Mouse (Mus musculus) ES-E14 (cell line): Measurements from ENCODE around the gene Hist4h4. TPM values are rescaled to one million over a fixed set of nuclear protein-coding genes. Genes with fewer than 3 reads are reported as not detected.

ENCODE experiments used
- DNase-seq: peaks from one replicate; pipeline ENCODE4 v3.0.0-alpha.2; 2013; ENCODE audit warnings: low read depth, low spot score
- H3K27ac ChIP-seq: 2 replicates; pipeline ENCODE4 v1.5.1; 2012; ENCODE audit warnings: low read depth, mild to moderate bottlenecking, low read length, moderate library complexity, mixed read lengths; ENCODE audit not compliant: poor library complexity, insufficient read depth, severe bottlenecking
- H3K36me3 ChIP-seq: 2 replicates; pipeline ENCODE4 v1.6.1; 2012; ENCODE audit warnings: mild to moderate bottlenecking, low read length, moderate library complexity, mixed read lengths; ENCODE audit not compliant: control insufficient read depth, poor library complexity, insufficient read depth, severe bottlenecking
- H3K4me1 ChIP-seq, 2 experiments: fragments of 150-350 bp in 1 of 2; sonication (generic) in 1 of 2; 2 replicates each; pipeline ENCODE4 v1.6.1; 2012; ENCODE audit warnings: low read length in 2 of 2, mild to moderate bottlenecking in 1 of 2, mixed read lengths in 1 of 2; ENCODE audit not compliant: control insufficient read depth in 2 of 2, insufficient read depth in 2 of 2, poor library complexity in 1 of 2
- H3K4me3 ChIP-seq, 2 experiments: fragments of 150-350 bp in 1 of 2; sonication (generic) in 1 of 2; 2 replicates each; pipeline ENCODE4 v1.5.1; 2012; ENCODE audit warnings: low read length in 2 of 2, low read depth in 1 of 2, mild to moderate bottlenecking in 1 of 2, mixed read lengths in 1 of 2; ENCODE audit not compliant: insufficient read depth in 1 of 2, poor library complexity in 1 of 2, severe bottlenecking in 1 of 2
- H3K9ac ChIP-seq: 2 replicates; pipeline ENCODE4 v1.6.1; 2012; ENCODE audit warnings: low read depth, mild to moderate bottlenecking, low read length, mixed read lengths; ENCODE audit not compliant: poor library complexity, insufficient read depth, severe bottlenecking
- H3K9me3 ChIP-seq: fragments of 150-350 bp; sonication (generic); 2 replicates; pipeline ENCODE4 v1.6.1; 2012; ENCODE audit warnings: low read depth, mild to moderate bottlenecking, low read length; ENCODE audit not compliant: control insufficient read depth, insufficient read depth
- CHD2 ChIP-seq: IDR thresholded peaks from 2 replicates; pipeline ENCODE4 v1.6.1; 2014; ENCODE audit warnings: mild to moderate bottlenecking, low read depth, low read length, inconsistent platforms
- HCFC1 ChIP-seq: IDR thresholded peaks from 2 replicates; pipeline ENCODE4 v1.6.1; 2012; ENCODE audit warnings: low read length, inconsistent platforms, borderline replicate concordance; ENCODE audit not compliant: insufficient read depth
- MAFK ChIP-seq: IDR thresholded peaks from 2 replicates; pipeline ENCODE4 v1.6.1; 2014; ENCODE audit warnings: mild to moderate bottlenecking, low read depth, low read length, inconsistent platforms; ENCODE audit not compliant: insufficient read depth
- ZC3H11A ChIP-seq: IDR thresholded peaks from 2 replicates; pipeline ENCODE4 v1.6.1; 2012; ENCODE audit warnings: low read depth, mild to moderate bottlenecking, inconsistent platforms, low read length, borderline replicate concordance
- ZNF384 ChIP-seq: IDR thresholded peaks from 2 replicates; pipeline ENCODE4 v1.6.1; 2012; ENCODE audit warnings: low read depth, low read length, inconsistent platforms
- in situ Hi-C, 2 experiments: fragments of 600-800 bp; cut with MboI; formaldehyde crosslinking; loops; one replicate each; pipeline ENCODE4 v1.15.1; 2025; ENCODE audit warnings: low sequenced_read_pairs in 2 of 2, inconsistent platforms in 1 of 2; ENCODE audit not compliant: unreplicated experiment in 2 of 2
- total RNA-seq: library from RNA; depleted of rRNA; stranded (reverse); fragments of 300-350 nt; gene quantifications from 2 replicates; pipeline ENCODE4 v1.2.3, GENCODE M21; 2012

The Hist4h4 gene
- total RNA-seq, 1 experiment, result 110 TPM

GRCm38 (mm10) chr6:136848971-136849370 lies 44.8 kb upstream of the Hist4h4 start:
- Histone ChIP-seq H3K9me3 (no peaks in the 10 kb centered on the region), H3K36me3 (no peaks in the 10 kb centered on the region), H3K4me1 (no peaks in the 10 kb centered on the region; a peak in 1 of 4 replicates), H3K27ac (no peak overlapping the region), H3K9ac (no peak overlapping the region), H3K4me3 (no peak overlapping the region)
- TF ChIP-seq ZC3H11A, result no peak
- in situ Hi-C loops, result no loop called here
- no peak for DNase-seq

- no peak overlapping the region for H3K4me3 ChIP-seq
- in situ Hi-C loops, result no loop called here
- H3K9ac ChIP-seq, result no peak overlapping the region
- H3K4me1 ChIP-seq, result no peaks in the 10 kb centered on the region; a peak in 1 of 4 replicates
- H3K36me3 ChIP-seq, result no peaks in the 10 kb centered on the region
- H3K27ac ChIP-seq, result no peak overlapping the region
- TF ChIP-seq ZNF384 (no peak), MAFK (no peak), CHD2 (no peak), HCFC1 (no peak), ZC3H11A (no peak)
- no peak for DNase-seq
- no peaks in the 10 kb centered on the region for H3K9me3 ChIP-seq
Observed at GRCm38 (mm10) chr6:136848399-136848798, 44.2 kb upstream of the Hist4h4 start.

GRCm38 (mm10) chr6:136847790-136848189 lies 43.6 kb upstream of the Hist4h4 start:
- Histone ChIP-seq H3K36me3 (no peaks in the 10 kb centered on the region), H3K27ac (no peak overlapping the region), H3K9ac (no peak overlapping the region), H3K4me3 (no peak overlapping the region), H3K4me1 (no peaks in the 10 kb centered on the region; a peak in 1 of 4 replicates), H3K9me3 (no peaks in the 10 kb centered on the region)
- TF ChIP-seq ZC3H11A, result no peak
- in situ Hi-C loops, result no loop called here
- DNase-seq, result peak; percentile 64

- in situ Hi-C loops, result no loop called here
- H3K4me3 ChIP-seq, result no peak overlapping the region
- TF ChIP-seq MAFK (no peak), ZNF384 (no peak), CHD2 (no peak)
- H3K9me3 ChIP-seq, result no peaks in the 10 kb centered on the region
- peaks cover 0 to 3% of the 10 kb centered on the region in 2 experiments; a peak in 1 of 4 replicates for H3K4me1 ChIP-seq
- H3K36me3 ChIP-seq, result no peaks in the 10 kb centered on the region
- no peak overlapping the region for H3K27ac ChIP-seq
- DNase-seq, result no peak
- no peak overlapping the region for H3K9ac ChIP-seq
Observed at GRCm38 (mm10) chr6:136847267-136847666, 43.1 kb upstream of the Hist4h4 start.

- Histone ChIP-seq H3K9me3 (no peaks in the 10 kb centered on the region), H3K4me1 (peaks cover 0 to 3% of the 10 kb centered on the region in 2 experiments; a peak in 1 of 4 replicates), H3K36me3 (no peaks in the 10 kb centered on the region), H3K9ac (no peak overlapping the region), H3K4me3 (no peak overlapping the region), H3K27ac (no peak overlapping the region)
- TF ChIP-seq CHD2, result no peak
- TF ChIP-seq ZC3H11A, result no peak
- no peak for TF ChIP-seq HCFC1
- no peak for TF ChIP-seq ZNF384
- TF ChIP-seq MAFK, result no peak
- DNase-seq, result no peak
- in situ Hi-C loops, result no loop called here
Observed at GRCm38 (mm10) chr6:136845706-136846480, 41.7 kb upstream of the Hist4h4 start.
